Mouse (Mus musculus) limb, embryonic 10.5 days (tissue): ENCODE measurements around the gene Col25a1. TPM values are rescaled to one million over a fixed set of nuclear protein-coding genes. Genes with fewer than 3 reads are reported as not detected.

Source experiments
- DNase-seq: peaks from one replicate; pipeline ENCODE4 v3.0.0-alpha.2; 2017; ENCODE audit warnings: low spot score
- H3K27ac ChIP-seq: fragments of 300-500 bp; sonication (generic); 2 replicates; pipeline ENCODE4 v1.5.1; 2016; ENCODE audit warnings: mild to moderate bottlenecking
- H3K27me3 ChIP-seq: fragments of 300-500 bp; sonication (generic); 2 replicates; pipeline ENCODE4 v1.6.1; 2016; ENCODE audit warnings: low read depth, mild to moderate bottlenecking; ENCODE audit not compliant: poor library complexity, severe bottlenecking
- H3K36me3 ChIP-seq: fragments of 300-500 bp; sonication (generic); 2 replicates; pipeline ENCODE4 v1.6.1; 2016; ENCODE audit warnings: mild to moderate bottlenecking, moderate library complexity
- H3K4me1 ChIP-seq: fragments of 300-500 bp; sonication (generic); 2 replicates; pipeline ENCODE4 v1.6.1; 2016
- H3K4me3 ChIP-seq: fragments of 300-500 bp; sonication (generic); 2 replicates; pipeline ENCODE4 v1.5.1; 2016; ENCODE audit warnings: mild to moderate bottlenecking, moderate library complexity
- H3K9me3 ChIP-seq: fragments of 300-500 bp; sonication (generic); replicated peaks from 2 replicates; pipeline ENCODE4 v1.6.1; 2016; ENCODE audit warnings: mild to moderate bottlenecking
- WGBS: fragments of 180-500 bp; shearing (Covaris S2); methylation state at CpG from one replicate; pipeline ENCODE4 v1.1.7; 2016; 5-methylcytosine and 5-hydroxymethylcytosine counted together
- polyA plus RNA-seq: library from polyadenylated mRNA; unstranded; fragments of >200 nt; fragmentation: Nextera tagmentation; extraction: Ambion mirVana; gene quantifications from 2 replicates; pipeline ENCODE4 v1.2.1, GENCODE M21; 2016

The Col25a1 gene
- polyA plus RNA-seq, 1 experiment from 2014 or later, result 18.3 TPM

GRCm38 (mm10) chr3:130494192-130494591 lies 362.9 kb downstream of the Col25a1 start:
- Histone ChIP-seq H3K27me3 (no peaks in the 10 kb centered on the region), H3K9me3 (no peaks in the 10 kb centered on the region), H3K36me3 (no peaks in the 10 kb centered on the region), H3K4me3 (no peak overlapping the region), H3K27ac (no peak overlapping the region), H3K4me1 (peaks cover 24% of the 10 kb centered on the region)
- WGBS, result 84% methylated on average over 1 of the region's 1 CpGs
- DNase-seq, result no peak

GRCm38 (mm10) chr3:130494665-130495396 lies 363.5 kb downstream of the Col25a1 start:
- 82% methylated on average over 20 of the region's 20 CpGs for WGBS

GRCm38 (mm10) chr3:130497036-130497435 lies 365.7 kb downstream of the Col25a1 start:
- 87% methylated on average over 2 of the region's 2 CpGs for WGBS
- Histone ChIP-seq H3K27ac (no peak overlapping the region), H3K9me3 (no peaks in the 10 kb centered on the region), H3K4me3 (no peak overlapping the region), H3K36me3 (no peaks in the 10 kb centered on the region), H3K4me1 (peaks cover 24% of the 10 kb centered on the region), H3K27me3 (no peaks in the 10 kb centered on the region)
- DNase-seq, result no peak

More at GRCm38 (mm10) chr3:130494665-130495396, 363.5 kb downstream of the Col25a1 start:
- H3K27ac ChIP-seq, result no peak overlapping the region
- no peak overlapping the region for H3K4me3 ChIP-seq
- H3K27me3 ChIP-seq, result no peaks in the 10 kb centered on the region
- peaks cover 24% of the 10 kb centered on the region for H3K4me1 ChIP-seq
- no peaks in the 10 kb centered on the region for H3K36me3 ChIP-seq
- no peaks in the 10 kb centered on the region for H3K9me3 ChIP-seq
- DNase-seq, result no peak

GRCm38 (mm10) chr3:130501713-130502112 lies 370.4 kb downstream of the Col25a1 start:
- no peak for DNase-seq
- H3K4me1 ChIP-seq, result no peaks in the 10 kb centered on the region
- H3K4me3 ChIP-seq, result no peak overlapping the region
- 85% methylated on average over 3 of the region's 3 CpGs for WGBS
- no peaks in the 10 kb centered on the region for H3K36me3 ChIP-seq
- no peaks in the 10 kb centered on the region for H3K27me3 ChIP-seq
- H3K27ac ChIP-seq, result no peak overlapping the region
- no peaks in the 10 kb centered on the region for H3K9me3 ChIP-seq

- WGBS, result 85% methylated on average over 2 of the region's 2 CpGs
- H3K36me3 ChIP-seq, result no peaks in the 10 kb centered on the region
- no peaks in the 10 kb centered on the region for H3K4me1 ChIP-seq
- H3K27me3 ChIP-seq, result no peaks in the 10 kb centered on the region
- H3K9me3 ChIP-seq, result no peaks in the 10 kb centered on the region
- no peak overlapping the region for H3K27ac ChIP-seq
- H3K4me3 ChIP-seq, result no peak overlapping the region
- no peak for DNase-seq
These were observed 377.0 kb downstream of the Col25a1 start for GRCm38 (mm10) chr3:130508330-130508729.

- no peak for DNase-seq
- Histone ChIP-seq H3K27ac (no peak overlapping the region), H3K27me3 (no peaks in the 10 kb centered on the region), H3K9me3 (no peaks in the 10 kb centered on the region), H3K36me3 (no peaks in the 10 kb centered on the region), H3K4me1 (peaks cover 3% of the 10 kb centered on the region; the same call in 1 of the 2 replicates), H3K4me3 (no peak overlapping the region)
- 82% methylated on average over 9 of the region's 9 CpGs for WGBS
These were observed 387.2 kb downstream of the Col25a1 start for GRCm38 (mm10) chr3:130518457-130518879.

- Histone ChIP-seq H3K4me1 (peaks cover 11% of the 10 kb centered on the region), H3K27me3 (peaks cover 4% of the 10 kb centered on the region; the same call in 1 of the 2 replicates), H3K27ac (no peak overlapping the region), H3K9me3 (no peaks in the 10 kb centered on the region), H3K4me3 (no peak overlapping the region), H3K36me3 (no peaks in the 10 kb centered on the region)
- DNase-seq, result no peak
- 86% methylated on average over 9 of the region's 9 CpGs for WGBS
These were observed 390.7 kb downstream of the Col25a1 start for GRCm38 (mm10) chr3:130521834-130522476.

GRCm38 (mm10) chr3:130523019-130523418 lies 391.7 kb downstream of the Col25a1 start:
- no peak for DNase-seq
- H3K27me3 ChIP-seq, result peaks cover 4% of the 10 kb centered on the region; the same call in 1 of the 2 replicates
- H3K36me3 ChIP-seq, result no peaks in the 10 kb centered on the region
- H3K27ac ChIP-seq, result no peak overlapping the region
- no peak overlapping the region for H3K4me3 ChIP-seq
- WGBS, result 92% methylated on average over 7 of the region's 7 CpGs
- H3K9me3 ChIP-seq, result no peaks in the 10 kb centered on the region
- peaks cover 22% of the 10 kb centered on the region for H3K4me1 ChIP-seq

GRCm38 (mm10) chr3:130524367-130525137 lies 393.3 kb downstream of the Col25a1 start:
- Histone ChIP-seq H3K27me3 (peaks cover 4% of the 10 kb centered on the region; the same call in 1 of the 2 replicates), H3K4me1 (peaks cover 34% of the 10 kb centered on the region), H3K4me3 (no peak overlapping the region), H3K27ac (peak overlapping the region; percentile 73; the same call in 1 of the 2 replicates), H3K9me3 (no peaks in the 10 kb centered on the region), H3K36me3 (no peaks in the 10 kb centered on the region)
- no peak for DNase-seq
- 76% methylated on average over 16 of the region's 16 CpGs for WGBS

GRCm38 (mm10) chr3:130535021-130535420 lies 403.7 kb downstream of the Col25a1 start:
- 94% methylated on average over 9 of the region's 9 CpGs for WGBS
- Histone ChIP-seq H3K9me3 (no peaks in the 10 kb centered on the region), H3K27ac (no peak overlapping the region), H3K27me3 (0 out of 2 replicates have a peak, but pooled peaks cover 10% of the 10 kb centered on the region), H3K4me1 (no peaks in the 10 kb centered on the region), H3K36me3 (no peaks in the 10 kb centered on the region), H3K4me3 (no peak overlapping the region)
- no peak for DNase-seq

- WGBS, result 72% methylated on average over 1 of the region's 1 CpGs
- no peak overlapping the region for H3K4me3 ChIP-seq
- no peaks in the 10 kb centered on the region for H3K9me3 ChIP-seq
- 0 out of 2 replicates have a peak, but pooled peaks cover 4% of the 10 kb centered on the region for H3K4me1 ChIP-seq
- no peak for DNase-seq
- H3K36me3 ChIP-seq, result no peaks in the 10 kb centered on the region
- no peak overlapping the region for H3K27ac ChIP-seq
- no peaks in the 10 kb centered on the region for H3K27me3 ChIP-seq
These were observed 410.2 kb downstream of the Col25a1 start for GRCm38 (mm10) chr3:130541541-130541940.

GRCm38 (mm10) chr3:130545995-130546394 lies 414.7 kb downstream of the Col25a1 start:
- no peaks in the 10 kb centered on the region for H3K9me3 ChIP-seq
- no peak overlapping the region for H3K27ac ChIP-seq
- H3K4me1 ChIP-seq, result peaks cover 14% of the 10 kb centered on the region
- H3K4me3 ChIP-seq, result no peak overlapping the region
- no peaks in the 10 kb centered on the region for H3K27me3 ChIP-seq
- 0 out of 2 replicates have a peak, but pooled peaks cover 4% of the 10 kb centered on the region for H3K36me3 ChIP-seq
- WGBS, result 92% methylated on average over 3 of the region's 3 CpGs
- no peak for DNase-seq
